ENCODE assay signal across 19 mouse cellular contexts in genomic region chr2:41024389-41024788, GRCm38 (mm10).
"Had no signal": no experiment of that assay in that cellular context is flagged by ENCODE, and none has a peak within 500 bp of the region (broad histone marks: within the 10 kb centered on the region; RNA-seq: fewer than 3 reads in every experiment).

No protein-coding gene starts in this region.

- H3K36me3 ChIP-seq: kidney, embryonic 15.5 days; limb, embryonic 10.5 days; limb, embryonic 13.5 days; liver, embryonic 12.5 days; liver, embryonic 15.5 days; lung, embryonic 15.5 days; midbrain, embryonic 10.5 days; midbrain, embryonic 13.5 days had no signal

- H3K27ac ChIP-seq: kidney, embryonic 15.5 days; limb, embryonic 10.5 days; limb, embryonic 13.5 days; liver, embryonic 12.5 days; liver, embryonic 15.5 days; lung, embryonic 15.5 days; midbrain, embryonic 10.5 days; midbrain, embryonic 13.5 days had no signal

- H3K4me3 ChIP-seq: kidney, embryonic 15.5 days; limb, embryonic 10.5 days; limb, embryonic 13.5 days; liver, embryonic 12.5 days; liver, embryonic 15.5 days; lung, embryonic 15.5 days; megakaryocyte, embryonic 14.5 days; midbrain, embryonic 10.5 days; midbrain, embryonic 13.5 days had no signal

- DNase-seq: kidney, adult 11 months; kidney, adult 8-10 months; kidney, postnatal 10 days; kidney, postnatal 36 days; liver; lung, adult 18-20 months; lung, postnatal 10 days; lung, postnatal 36 days; thymus, adult 18-20 months; thymus, postnatal 36 days had no signal

- H3K4me2 ChIP-seq: kidney, embryonic 15.5 days; limb, embryonic 13.5 days; liver, embryonic 12.5 days; liver, embryonic 15.5 days; lung, embryonic 15.5 days; midbrain, embryonic 13.5 days had no signal

- H3K27me3 ChIP-seq: kidney, embryonic 15.5 days; limb, embryonic 13.5 days; liver, embryonic 12.5 days; liver, embryonic 15.5 days; lung, embryonic 15.5 days; megakaryocyte, embryonic 14.5 days; midbrain, embryonic 13.5 days had no signal

- H3K9ac ChIP-seq: kidney, embryonic 15.5 days; limb, embryonic 13.5 days; liver, embryonic 12.5 days; liver, embryonic 15.5 days; lung, embryonic 15.5 days; midbrain, embryonic 13.5 days had no signal

- H3K4me1 ChIP-seq: kidney, embryonic 15.5 days; limb, embryonic 10.5 days; limb, embryonic 13.5 days; liver, embryonic 12.5 days; liver, embryonic 15.5 days; lung, embryonic 15.5 days; megakaryocyte, embryonic 14.5 days; midbrain, embryonic 10.5 days; midbrain, embryonic 13.5 days had no signal

- H3K9me3 ChIP-seq: kidney, embryonic 15.5 days; limb, embryonic 10.5 days; limb, embryonic 13.5 days; liver, embryonic 12.5 days; liver, embryonic 15.5 days; lung, embryonic 15.5 days; megakaryocyte, embryonic 14.5 days; midbrain, embryonic 10.5 days; midbrain, embryonic 13.5 days had no signal

- ATAC-seq: liver, embryonic 12.5 days; midbrain, embryonic 13.5 days had no signal
